Mouse (Mus musculus): ENCODE data around the gene Lpcat2. TPM values are rescaled to one million over a fixed set of nuclear protein-coding genes. Genes with fewer than 3 reads are reported as not detected.

Gene Lpcat2
- 8.4 and 10.6 TPM in 2 replicates for polyA plus RNA-seq (2012; rRNA removed)

GRCm38 (mm10) chr8:92855171-92855894 is at the start of gene Lpcat2:
Lpcat2 (plus strand) TSS chr8:92855339.
- peak; percentile 54 to 55 for DNase-seq
- peak within 1 kb of the TSS; percentile 53 for H3K4me3 ChIP-seq (replicated peaks; ENCODE audit: insufficient read depth, low read depth, low read length)
- WGBS, result 2% methylated on average over 50 of the region's 50 CpGs

DNA sequence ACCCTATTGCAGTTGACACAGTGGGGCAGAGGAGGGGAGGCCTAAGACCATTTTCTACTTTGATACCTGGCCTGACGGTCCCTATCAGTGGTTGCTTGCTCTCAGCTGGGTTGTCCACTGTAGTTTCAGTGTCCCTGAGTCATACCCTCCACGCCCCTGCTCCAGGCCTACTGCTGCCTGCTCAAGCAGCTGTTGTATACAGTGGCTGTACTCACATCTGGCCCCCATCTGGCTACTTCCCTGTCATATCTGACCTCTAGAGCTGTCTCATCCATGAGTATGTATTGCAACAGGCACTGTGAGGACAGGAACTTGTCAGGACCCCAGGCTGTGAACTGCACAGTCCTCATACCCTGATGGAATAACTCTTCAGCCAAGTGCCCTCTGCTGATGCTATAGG is 42.4 kb upstream of the Lpcat2 start:
- H3K4me3 ChIP-seq (replicated peaks; ENCODE audit: insufficient read depth, low read depth, low read length), result no peak overlapping the region
- H3K4me1 ChIP-seq (ENCODE audit: control insufficient read depth, insufficient read depth, low read length), result peaks cover 2% of the 10 kb centered on the region; the same call in 1 of the 2 replicates
- no peak overlapping the region for H3K27ac ChIP-seq (ENCODE audit: insufficient read depth, low read length)
- WGBS, result 88% methylated on average over 2 of the region's 2 CpGs
- no peak for DNase-seq
- H3K27me3 ChIP-seq (ENCODE audit: control insufficient read depth, insufficient read depth, low read length), result no peaks in the 10 kb centered on the region
- no peak for TF ChIP-seq POLR2A (IDR thresholded peaks at IDR 0.05; ENCODE audit: borderline replicate concordance, insufficient read depth, low read length)

More at GRCm38 (mm10) chr8:92855171-92855894, at the start of gene Lpcat2:
- TF ChIP-seq POLR2A (IDR thresholded peaks at IDR 0.05; ENCODE audit: borderline replicate concordance, insufficient read depth, low read length), result no peak
- TF ChIP-seq CTCF (IDR thresholded peaks at IDR 0.05; ENCODE audit: borderline replicate concordance, insufficient read depth, low read depth, low read length), result no peak
- H3K27ac ChIP-seq (ENCODE audit: insufficient read depth, low read length), result no peak within 1 kb of the TSS
- H3K4me1 ChIP-seq (ENCODE audit: control insufficient read depth, insufficient read depth, low read length), result no peaks in the 10 kb centered on the region; the same call in 1 of the 2 replicates
- no peaks in the 10 kb centered on the region; the same call in 1 of the 2 replicates for H3K27me3 ChIP-seq (ENCODE audit: control insufficient read depth, insufficient read depth, low read length)

- WGBS, result 10% methylated on average over 5 of the region's 5 CpGs
These were observed 39.5 kb upstream of the Lpcat2 start for GRCm38 (mm10) chr8:92815661-92816060.

GRCm38 (mm10) chr8:92817928-92818818 is 37.0 kb upstream of the Lpcat2 start:
- Histone ChIP-seq H3K27me3 (ENCODE audit: control insufficient read depth, insufficient read depth, low read length) (no peaks in the 10 kb centered on the region), H3K4me1 (ENCODE audit: control insufficient read depth, insufficient read depth, low read length) (peaks cover 2% of the 10 kb centered on the region; the same call in 1 of the 2 replicates), H3K27ac (ENCODE audit: insufficient read depth, low read length) (no peak overlapping the region), H3K4me3 (replicated peaks; ENCODE audit: insufficient read depth, low read depth, low read length) (no peak overlapping the region)
- 24% methylated on average over 6 of the region's 6 CpGs for WGBS
- TF ChIP-seq CTCF (IDR thresholded peaks at IDR 0.05; ENCODE audit: borderline replicate concordance, insufficient read depth, low read depth, low read length) (peak; percentile 79), POLR2A (IDR thresholded peaks at IDR 0.05; ENCODE audit: borderline replicate concordance, insufficient read depth, low read length) (no peak)
- peak; percentile 54 to 60 for DNase-seq

More at GRCm38 (mm10) chr8:92815661-92816060, 39.5 kb upstream of the Lpcat2 start:
- H3K27ac ChIP-seq (ENCODE audit: insufficient read depth, low read length), result no peak overlapping the region
- peaks cover 2% of the 10 kb centered on the region; the same call in 1 of the 2 replicates for H3K4me1 ChIP-seq (ENCODE audit: control insufficient read depth, insufficient read depth, low read length)
- DNase-seq, result no peak
- H3K4me3 ChIP-seq (replicated peaks; ENCODE audit: insufficient read depth, low read depth, low read length), result no peak overlapping the region
- no peak for TF ChIP-seq POLR2A (IDR thresholded peaks at IDR 0.05; ENCODE audit: borderline replicate concordance, insufficient read depth, low read length)
- no peak for TF ChIP-seq CTCF (IDR thresholded peaks at IDR 0.05; ENCODE audit: borderline replicate concordance, insufficient read depth, low read depth, low read length)
- H3K27me3 ChIP-seq (ENCODE audit: control insufficient read depth, insufficient read depth, low read length), result no peaks in the 10 kb centered on the region

DNA sequence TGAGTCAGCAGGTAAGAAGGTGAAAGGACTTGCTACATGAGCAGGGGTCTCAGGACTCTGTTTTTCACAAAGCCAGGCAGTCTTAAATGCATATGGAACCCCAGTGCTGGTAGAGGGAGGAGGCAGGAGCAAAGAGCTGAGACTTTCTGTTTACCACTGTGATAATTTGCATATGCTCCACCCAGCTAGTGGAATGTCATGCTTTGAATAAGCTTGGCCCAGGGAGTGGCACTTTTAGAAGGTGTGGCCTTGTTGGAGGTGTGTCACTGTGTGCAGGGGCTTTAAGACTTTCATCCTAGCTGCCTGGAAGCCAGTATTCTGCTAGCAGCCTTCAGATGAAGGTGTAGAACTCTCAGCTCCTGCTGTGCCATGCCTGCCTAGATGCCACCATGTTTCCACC is 34.0 kb upstream of the Lpcat2 start:
- no peaks in the 10 kb centered on the region for H3K27me3 ChIP-seq (ENCODE audit: control insufficient read depth, insufficient read depth, low read length)
- no peaks in the 10 kb centered on the region for H3K4me1 ChIP-seq (ENCODE audit: control insufficient read depth, insufficient read depth, low read length)
- H3K27ac ChIP-seq (ENCODE audit: insufficient read depth, low read length), result no peak overlapping the region
- TF ChIP-seq POLR2A (IDR thresholded peaks at IDR 0.05; ENCODE audit: borderline replicate concordance, insufficient read depth, low read length) (no peak), CTCF (IDR thresholded peaks at IDR 0.05; ENCODE audit: borderline replicate concordance, insufficient read depth, low read depth, low read length) (no peak)
- DNase-seq, result no peak
- no peak overlapping the region for H3K4me3 ChIP-seq (replicated peaks; ENCODE audit: insufficient read depth, low read depth, low read length)

- 86% methylated on average over 5 of the region's 5 CpGs for WGBS
- Histone ChIP-seq H3K4me1 (ENCODE audit: control insufficient read depth, insufficient read depth, low read length) (no peaks in the 10 kb centered on the region), H3K27me3 (ENCODE audit: control insufficient read depth, insufficient read depth, low read length) (no peaks in the 10 kb centered on the region), H3K27ac (ENCODE audit: insufficient read depth, low read length) (no peak overlapping the region), H3K4me3 (replicated peaks; ENCODE audit: insufficient read depth, low read depth, low read length) (no peak overlapping the region)
- TF ChIP-seq CTCF (IDR thresholded peaks at IDR 0.05; ENCODE audit: borderline replicate concordance, insufficient read depth, low read depth, low read length), result no peak
- TF ChIP-seq POLR2A (IDR thresholded peaks at IDR 0.05; ENCODE audit: borderline replicate concordance, insufficient read depth, low read length), result no peak
- DNase-seq, result no peak
These were observed 32.8 kb upstream of the Lpcat2 start for GRCm38 (mm10) chr8:92822386-92822785.

DNA sequence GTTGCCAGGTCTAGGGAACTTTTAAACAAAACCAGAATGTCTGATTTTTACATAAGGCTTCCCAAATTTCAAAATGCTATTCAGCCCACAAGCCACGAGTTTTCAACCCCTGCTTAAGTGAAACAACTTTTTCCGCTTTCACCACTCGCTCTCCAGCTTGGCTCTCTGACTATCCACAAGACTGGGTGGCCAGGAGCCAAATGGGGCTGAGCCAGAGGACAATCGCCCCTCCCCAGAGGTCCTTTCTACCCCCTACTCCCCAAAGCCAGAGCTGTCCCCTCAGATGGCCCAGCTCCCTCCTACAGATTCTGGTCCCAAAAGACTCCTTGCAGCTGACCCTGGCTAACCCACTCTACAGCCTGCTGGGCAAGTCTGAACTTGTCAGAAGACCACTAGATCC is 29.1 kb upstream of the Lpcat2 start:
- Histone ChIP-seq H3K27ac (ENCODE audit: insufficient read depth, low read length) (no peak overlapping the region), H3K4me3 (replicated peaks; ENCODE audit: insufficient read depth, low read depth, low read length) (no peak overlapping the region), H3K4me1 (ENCODE audit: control insufficient read depth, insufficient read depth, low read length) (no peaks in the 10 kb centered on the region), H3K27me3 (ENCODE audit: control insufficient read depth, insufficient read depth, low read length) (no peaks in the 10 kb centered on the region; the same call in 1 of the 2 replicates)
- no peak for TF ChIP-seq CTCF (IDR thresholded peaks at IDR 0.05; ENCODE audit: borderline replicate concordance, insufficient read depth, low read depth, low read length)
- no peak for TF ChIP-seq POLR2A (IDR thresholded peaks at IDR 0.05; ENCODE audit: borderline replicate concordance, insufficient read depth, low read length)
- peak; percentile 9 to 12 for DNase-seq
- WGBS, result 16% methylated on average over 4 of the region's 4 CpGs

All from cerebellum, adult 2 months (tissue).